Mouse (Mus musculus) liver, adult 2 months (tissue): ENCODE results near the gene Inpp5f.

ENCODE experiments used
- CTCF ChIP-seq: fragments of 200-500 bp; IDR thresholded peaks from 2 replicates; pipeline ENCODE4 v1.5.1; 2011; ENCODE audit warnings: low read depth, low read length, control low read depth
- POLR2A ChIP-seq: fragments of 200-500 bp; IDR thresholded peaks from 2 replicates; pipeline ENCODE4 v1.6.1; 2011; ENCODE audit warnings: low read length, control low read depth; ENCODE audit not compliant: insufficient read depth; ENCODE audit errors: extremely low read depth

GRCm38 (mm10) chr7:128692163-128692562 lies 81.0 kb downstream of the Inpp5f start:
- no peak for TF ChIP-seq CTCF
- TF ChIP-seq POLR2A, result no peak
